Mouse (Mus musculus) lung, embryonic 16.5 days (tissue): ENCODE data around the gene Tenm3. TPM values are rescaled to one million over a fixed set of nuclear protein-coding genes. Genes with fewer than 3 reads are reported as not detected.

Experiments
- ATAC-seq: fragments of 200-750 bp; cut with Nextera tagmentation; 2 replicates; pipeline ENCODE4 v1.8.0; 2017; ENCODE audit warnings: low read depth, mild to moderate bottlenecking, moderate library complexity
- H3K27ac ChIP-seq: fragments of 300-500 bp; sonication (generic); 2 replicates; pipeline ENCODE4 v1.5.1; 2014; ENCODE audit warnings: mild to moderate bottlenecking, control low read depth, low read length
- H3K27me3 ChIP-seq: fragments of 300-500 bp; sonication (generic); 2 replicates; pipeline ENCODE4 v1.6.1; 2014; ENCODE audit warnings: low read depth, low read length, mixed read lengths; ENCODE audit not compliant: control insufficient read depth, insufficient read depth
- H3K36me3 ChIP-seq: fragments of 300-500 bp; sonication (generic); 2 replicates; pipeline ENCODE4 v1.6.1; 2014; ENCODE audit warnings: low read length; ENCODE audit not compliant: control insufficient read depth, insufficient read depth
- H3K4me1 ChIP-seq: fragments of 300-500 bp; sonication (generic); replicated peaks from 2 replicates; pipeline ENCODE4 v1.6.1; 2014; ENCODE audit warnings: low read length, mixed read lengths; ENCODE audit not compliant: control insufficient read depth, insufficient read depth
- H3K4me2 ChIP-seq: fragments of 300-500 bp; sonication (generic); 2 replicates; pipeline ENCODE4 v1.6.1; 2014; ENCODE audit warnings: low read depth, low read length, control low read depth
- H3K4me3 ChIP-seq: fragments of 300-500 bp; sonication (generic); 2 replicates; pipeline ENCODE4 v1.5.1; 2014; ENCODE audit warnings: mild to moderate bottlenecking, low read length, control low read depth
- H3K9ac ChIP-seq: fragments of 300-500 bp; sonication (generic); 2 replicates; pipeline ENCODE4 v1.6.1; 2014; ENCODE audit warnings: low read length, control low read depth
- H3K9me3 ChIP-seq: fragments of 300-500 bp; sonication (generic); 2 replicates; pipeline ENCODE4 v1.6.1; 2016; ENCODE audit warnings: low read length; ENCODE audit not compliant: control insufficient read depth
- WGBS: fragments of 180-500 bp; shearing (Covaris S2); extraction: QIAGEN DNeasy Blood & Tissue Kit; methylation state at CpG from one replicate; pipeline ENCODE4 v1.1.7; 2014; 5-methylcytosine and 5-hydroxymethylcytosine counted together
- polyA plus RNA-seq: library from polyadenylated mRNA; unstranded; fragments of >200 nt; fragmentation: Nextera tagmentation; extraction: Ambion mirVana; gene quantifications from 2 replicates; pipeline ENCODE4 v1.2.1, GENCODE M21; 2015

Tenm3 gene
- 3.6 and 4.1 TPM in 2 replicates for polyA plus RNA-seq

DNA sequence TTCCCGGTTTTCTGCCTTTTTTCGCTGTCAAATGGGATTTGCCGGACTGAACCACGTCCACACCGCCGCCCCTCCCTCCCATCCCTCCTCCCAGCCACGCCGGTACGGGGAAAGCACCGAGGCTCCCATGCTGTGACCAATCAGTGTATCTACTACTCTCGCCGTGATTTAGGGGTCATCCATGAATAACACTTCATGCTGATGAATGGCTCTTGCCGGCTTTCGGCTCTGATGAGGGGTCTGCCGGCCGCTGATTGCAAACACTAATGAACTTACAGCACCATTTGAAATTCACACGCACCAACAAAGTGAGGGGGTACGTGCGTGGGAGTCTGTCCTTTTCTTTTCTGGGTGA is at the start of gene Tenm3:
Gene Tenm3 (minus strand): TSS at position 21 of the 355 bp plus-strand sequence.
- Histone ChIP-seq H3K9ac (peak within 1 kb of the TSS; percentile 73), H3K27ac (no peak within 1 kb of the TSS), H3K4me2 (peak within 1 kb of the TSS; percentile 95), H3K36me3 (no peaks in the 10 kb centered on the region), H3K27me3 (peaks cover 68% of the 10 kb centered on the region), H3K9me3 (no peaks in the 10 kb centered on the region), H3K4me3 (peak within 1 kb of the TSS; percentile 82), H3K4me1 (peaks cover 5% of the 10 kb centered on the region; the same call in 1 of the 2 replicates)
- no peak for ATAC-seq
- 1% methylated on average over 19 of the region's 19 CpGs for WGBS

DNA sequence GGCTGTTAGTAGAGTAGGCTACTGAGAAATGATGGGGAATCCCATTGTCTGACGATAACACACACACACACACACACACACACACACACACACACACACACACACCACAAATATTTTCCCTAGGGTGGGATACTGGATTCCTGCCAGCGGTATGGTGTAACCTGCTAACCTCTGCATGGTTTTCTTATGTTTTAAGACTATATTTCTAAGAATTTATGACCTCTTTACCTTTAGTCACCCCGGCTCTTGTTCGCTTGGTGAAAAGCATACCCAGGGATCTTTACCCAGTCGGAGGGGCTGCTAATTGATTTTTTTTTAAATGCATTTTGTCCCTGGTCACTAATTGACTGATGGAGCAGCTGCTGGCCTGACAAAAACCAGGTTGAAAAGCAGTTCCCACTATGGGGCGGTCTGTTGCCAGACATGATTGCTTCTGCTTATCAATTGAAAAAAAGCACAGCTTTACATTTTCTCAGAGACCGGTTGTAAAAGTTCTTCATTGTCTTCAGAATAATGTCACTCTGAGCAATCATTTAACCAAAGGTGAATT is 46.5 kb upstream of the Tenm3 start:
- H3K4me3 ChIP-seq: no peak overlapping the region
- H3K36me3 ChIP-seq: no peaks in the 10 kb centered on the region
- no peak for ATAC-seq
- WGBS: 66% methylated on average over 7 of the region's 7 CpGs
- H3K27me3 ChIP-seq: no peaks in the 10 kb centered on the region
- no peaks in the 10 kb centered on the region for H3K9me3 ChIP-seq
- H3K4me1 ChIP-seq: no peaks in the 10 kb centered on the region
- H3K4me2 ChIP-seq: no peak overlapping the region
- no peak overlapping the region for H3K27ac ChIP-seq
- no peak overlapping the region for H3K9ac ChIP-seq

DNA sequence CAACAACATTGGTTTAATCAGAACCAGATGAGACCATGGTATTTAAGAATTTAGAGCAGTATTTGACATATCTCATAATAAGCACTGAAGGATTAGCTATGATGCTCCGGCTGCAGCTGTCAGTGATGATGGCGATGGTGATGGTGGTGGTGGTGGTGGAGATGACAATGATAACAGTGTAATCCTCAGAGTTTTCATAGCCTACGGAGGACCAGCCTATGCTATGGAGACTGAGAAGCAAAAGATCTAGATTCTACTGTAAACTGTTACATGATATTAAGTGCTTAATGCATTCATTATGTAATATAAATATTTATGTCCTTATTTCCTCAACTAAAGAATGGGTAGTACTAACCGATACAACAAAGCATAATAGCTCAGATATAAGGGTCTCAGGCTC is 40.5 kb upstream of the Tenm3 start:
- Histone ChIP-seq H3K4me1 (no peaks in the 10 kb centered on the region), H3K9ac (no peak overlapping the region), H3K4me2 (no peak overlapping the region), H3K27me3 (no peaks in the 10 kb centered on the region), H3K4me3 (no peak overlapping the region), H3K27ac (no peak overlapping the region), H3K9me3 (no peaks in the 10 kb centered on the region), H3K36me3 (no peaks in the 10 kb centered on the region)
- 49% methylated on average over 4 of the region's 4 CpGs for WGBS
- ATAC-seq: peak; percentile 28; the same call in 1 of the 2 replicates

DNA sequence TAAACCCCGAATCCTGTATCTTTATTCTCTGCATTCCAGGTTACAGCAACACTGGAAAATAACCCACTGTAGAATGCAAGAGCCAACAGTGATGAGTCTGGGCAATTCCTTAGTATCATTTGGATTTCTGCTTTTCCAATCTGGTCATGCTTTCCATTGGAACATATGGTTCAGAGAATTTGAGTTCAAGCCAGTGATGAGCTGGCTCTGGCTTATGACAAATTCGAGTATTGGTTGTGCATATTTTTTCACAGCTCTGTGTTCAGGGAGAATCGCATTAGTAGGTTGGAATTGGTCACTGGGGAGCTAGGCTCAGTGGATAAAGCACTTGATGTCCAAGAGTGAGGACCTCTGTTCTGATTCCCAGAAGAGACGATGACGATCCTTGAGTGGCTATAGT is 36.8 kb upstream of the Tenm3 start:
- 85% methylated on average over 5 of the region's 5 CpGs for WGBS

DNA sequence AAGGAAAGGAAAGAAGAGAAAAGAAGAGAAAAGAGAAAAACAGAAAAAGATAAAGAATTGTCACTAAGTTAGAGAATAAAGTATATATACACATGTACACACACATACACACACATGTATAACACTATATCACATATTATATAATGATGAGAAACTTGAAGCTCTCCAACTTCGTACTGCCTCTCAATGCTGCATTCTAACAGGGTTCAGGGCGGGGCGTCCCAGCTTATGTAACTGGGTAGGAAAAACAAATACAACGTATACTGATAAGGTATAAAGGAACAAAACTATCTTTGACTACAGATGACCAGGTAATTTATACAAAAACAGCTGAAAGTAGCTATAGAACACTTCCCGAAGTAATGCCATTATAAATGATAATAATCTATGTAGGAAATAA is 22.2 kb upstream of the Tenm3 start:
- Histone ChIP-seq H3K9me3 (no peaks in the 10 kb centered on the region), H3K4me3 (no peak overlapping the region), H3K27me3 (no peaks in the 10 kb centered on the region), H3K36me3 (no peaks in the 10 kb centered on the region), H3K4me2 (no peak overlapping the region), H3K27ac (no peak overlapping the region), H3K4me1 (no peaks in the 10 kb centered on the region), H3K9ac (no peak overlapping the region)
- no peak for ATAC-seq
- 78% methylated on average over 5 of the region's 5 CpGs for WGBS

More for the DNA sequence above, 36.8 kb upstream of the Tenm3 start:
- H3K27ac ChIP-seq: no peak overlapping the region
- H3K9ac ChIP-seq: no peak overlapping the region
- no peaks in the 10 kb centered on the region for H3K4me1 ChIP-seq
- no peaks in the 10 kb centered on the region for H3K27me3 ChIP-seq
- H3K36me3 ChIP-seq: no peaks in the 10 kb centered on the region
- no peak overlapping the region for H3K4me2 ChIP-seq
- H3K9me3 ChIP-seq: no peaks in the 10 kb centered on the region
- no peak overlapping the region for H3K4me3 ChIP-seq
- no peak for ATAC-seq

DNA sequence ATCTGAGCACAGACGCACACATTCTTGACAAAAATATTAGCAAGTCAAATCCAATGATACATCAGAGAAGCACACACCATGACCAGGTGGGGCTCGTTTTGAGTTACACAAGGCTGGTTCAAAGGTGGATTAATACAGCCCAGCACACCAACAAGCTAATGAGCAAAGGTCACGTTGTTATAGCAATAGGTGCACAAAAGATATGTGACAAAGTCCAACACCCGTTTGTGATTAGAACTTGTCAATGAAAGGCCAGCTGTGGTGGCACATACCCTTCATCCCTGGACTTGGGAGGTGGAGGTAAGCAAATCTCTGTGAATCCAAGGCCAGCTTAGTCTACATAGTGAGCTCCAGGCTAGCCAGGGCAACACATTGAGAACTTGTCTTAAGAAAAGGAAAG is 21.7 kb upstream of the Tenm3 start:
- no peak for ATAC-seq
- WGBS: 55% methylated on average over 4 of the region's 4 CpGs

DNA sequence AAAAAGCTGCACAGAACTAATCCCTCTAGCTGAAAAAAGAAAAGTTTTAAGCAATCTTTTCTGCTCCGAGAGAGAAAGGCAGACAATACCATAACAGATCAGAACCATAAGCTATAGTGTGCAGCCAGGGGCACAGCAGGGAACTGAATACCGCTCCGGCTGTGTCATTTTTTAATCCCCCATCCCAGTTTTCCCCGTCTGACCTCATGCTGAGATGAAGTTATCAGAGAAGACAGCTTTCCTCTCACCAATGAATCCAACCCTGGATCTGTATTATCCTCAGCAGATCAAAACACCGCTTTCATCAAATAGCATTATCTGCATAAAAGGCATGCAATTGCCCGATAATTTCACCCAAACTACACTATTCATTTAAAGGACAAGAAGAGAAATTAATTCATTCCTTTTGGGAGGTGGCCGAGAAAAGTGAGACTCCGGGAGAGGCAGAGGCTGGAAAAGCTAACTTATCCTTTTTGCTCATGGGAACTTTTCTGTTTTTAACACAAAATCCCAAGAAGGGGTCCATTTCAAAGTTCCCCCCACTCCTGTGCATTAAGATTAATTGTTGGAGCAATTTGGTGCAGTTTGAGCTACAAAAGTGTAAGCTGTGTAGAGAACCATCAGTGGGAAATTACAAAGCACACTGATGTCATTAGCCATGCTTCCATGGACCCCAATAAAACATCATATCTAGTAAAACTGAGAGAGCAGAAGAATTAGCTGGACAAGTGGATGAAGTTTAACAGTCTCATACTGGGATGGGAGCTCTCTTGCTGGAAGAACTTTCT is 6.7 kb upstream of the Tenm3 start:
- 57% methylated on average over 8 of the region's 8 CpGs for WGBS
- H3K4me2 ChIP-seq: no peak overlapping the region

More for the DNA sequence above, 21.7 kb upstream of the Tenm3 start:
- Histone ChIP-seq H3K4me1 (no peaks in the 10 kb centered on the region), H3K27ac (no peak overlapping the region), H3K9ac (no peak overlapping the region), H3K36me3 (no peaks in the 10 kb centered on the region), H3K27me3 (no peaks in the 10 kb centered on the region), H3K4me3 (no peak overlapping the region), H3K9me3 (no peaks in the 10 kb centered on the region), H3K4me2 (no peak overlapping the region)

DNA sequence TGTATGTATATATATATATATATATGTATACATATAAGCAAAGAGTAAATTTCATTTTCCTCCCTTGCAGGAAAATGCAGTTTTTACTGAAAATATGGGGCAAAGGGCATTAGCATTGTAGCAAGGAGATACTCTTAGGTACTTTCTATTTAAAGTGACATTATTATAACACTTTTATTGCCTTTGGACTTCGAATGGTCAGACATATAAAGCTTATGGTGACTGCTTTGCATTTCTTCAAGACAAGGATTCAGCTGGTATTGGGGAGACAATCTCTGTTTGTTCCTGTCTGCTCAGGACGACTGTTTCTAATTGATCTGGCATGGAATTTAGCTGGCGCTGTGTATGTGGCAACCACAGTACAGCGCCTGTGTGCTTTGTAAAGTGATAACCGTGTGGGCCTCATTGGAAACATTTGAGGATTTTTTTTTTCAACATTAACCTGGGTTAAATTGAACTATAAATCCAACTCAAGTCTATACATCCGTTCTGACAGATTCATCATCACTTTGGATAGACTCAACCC is 5.4 kb upstream of the Tenm3 start:
- Histone ChIP-seq H3K27ac (no peak overlapping the region), H3K4me2 (no peak overlapping the region), H3K36me3 (no peaks in the 10 kb centered on the region), H3K9me3 (no peaks in the 10 kb centered on the region), H3K4me1 (peaks cover 3% of the 10 kb centered on the region; the same call in 1 of the 2 replicates), H3K4me3 (no peak overlapping the region), H3K27me3 (peaks cover 42% of the 10 kb centered on the region), H3K9ac (no peak overlapping the region)
- no peak for ATAC-seq
- 74% methylated on average over 6 of the region's 6 CpGs for WGBS

More for the DNA sequence above, 6.7 kb upstream of the Tenm3 start:
- Histone ChIP-seq H3K27me3 (peaks cover 29% of the 10 kb centered on the region), H3K27ac (no peak overlapping the region), H3K4me1 (no peaks in the 10 kb centered on the region), H3K4me3 (no peak overlapping the region), H3K36me3 (no peaks in the 10 kb centered on the region), H3K9me3 (no peaks in the 10 kb centered on the region), H3K9ac (no peak overlapping the region)
- ATAC-seq: no peak

DNA sequence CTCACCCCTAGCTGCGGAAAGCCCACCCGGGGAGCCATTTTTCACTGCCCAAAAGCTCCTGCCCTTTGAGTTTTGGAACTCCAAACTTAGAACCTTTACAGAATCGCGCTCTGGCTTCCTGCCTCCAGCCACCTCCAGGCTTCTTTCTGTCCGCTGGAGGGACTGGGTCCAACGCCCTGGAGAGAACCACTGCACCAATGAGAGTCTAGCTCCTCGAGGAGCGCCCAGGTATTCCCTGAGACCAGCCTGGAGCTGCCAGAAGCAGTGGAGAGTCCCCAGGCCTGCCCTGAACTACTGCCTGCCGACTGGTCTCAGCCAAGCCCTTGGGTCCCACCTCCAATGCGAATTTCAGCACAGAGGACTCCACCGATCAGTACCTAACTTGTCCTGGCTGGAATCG is 1.2 kb upstream of the Tenm3 start:
- ATAC-seq: peak; percentile 18; the same call in 1 of the 2 replicates
- Histone ChIP-seq H3K9ac (no peak overlapping the region), H3K27ac (no peak overlapping the region), H3K27me3 (peaks cover 65% of the 10 kb centered on the region), H3K4me2 (peak overlapping the region; percentile 95), H3K9me3 (no peaks in the 10 kb centered on the region), H3K4me1 (peaks cover 5% of the 10 kb centered on the region; the same call in 1 of the 2 replicates), H3K36me3 (no peaks in the 10 kb centered on the region), H3K4me3 (peak overlapping the region; percentile 82)
- 8% methylated on average over 12 of the region's 12 CpGs for WGBS
